Mouse (Mus musculus): ENCODE data around the gene Atxn7l3. TPM values are rescaled to one million over a fixed set of nuclear protein-coding genes. Genes with fewer than 3 reads are reported as not detected.

Atxn7l3 gene
- polyA plus RNA-seq, 1 experiment from 2014 or later: 7.5 TPM

DNA sequence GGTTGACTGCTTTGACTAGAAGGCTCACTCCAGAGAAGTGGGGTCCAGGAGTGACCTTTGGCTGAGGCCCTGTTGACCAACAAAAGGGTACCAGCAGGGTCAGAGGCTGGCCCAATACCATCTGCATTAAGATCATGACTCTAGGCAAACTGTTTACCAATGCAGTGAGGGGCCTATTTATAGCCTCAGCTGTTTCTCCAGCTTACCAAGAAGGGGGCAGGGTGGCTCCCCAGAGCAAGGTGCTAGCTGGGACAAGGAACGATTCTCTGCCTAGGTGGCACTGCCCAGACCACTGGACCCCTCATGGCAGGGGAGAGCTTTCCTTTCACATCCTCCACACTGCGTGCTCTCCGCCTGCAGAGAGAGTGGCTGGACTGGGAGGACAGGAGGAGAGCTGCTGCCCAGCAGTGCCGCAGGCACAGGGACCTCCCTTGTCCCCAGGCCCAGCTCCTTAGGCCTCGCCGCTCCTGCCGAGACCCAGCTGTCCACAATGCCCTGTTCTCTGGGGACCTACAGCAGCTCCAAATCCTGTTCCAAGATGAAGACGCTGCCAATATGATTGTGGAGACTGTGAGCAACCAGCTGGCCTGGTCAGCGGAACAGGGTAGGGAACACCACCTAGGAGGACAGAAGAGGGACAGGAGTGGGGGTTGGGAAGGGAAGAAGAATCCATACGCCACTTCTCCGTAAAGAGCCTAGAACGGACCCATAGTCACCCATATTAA is 27.7 kb downstream of the Atxn7l3 start, which contains the start of gene Asb16:
Gene Asb16, plus strand, starts transcription at position 224 of the 725 bp plus-strand sequence.
- H3K27me3 ChIP-seq (replicated peaks): no peaks in the 10 kb centered on the region; the same call in none of the 2 replicates
- H3K9ac ChIP-seq: no peak within 1 kb of the TSS
- H3K36me3 ChIP-seq: peaks cover 17% of the 10 kb centered on the region
- peaks cover 13% of the 10 kb centered on the region; the same call in 1 of the 2 replicates for H3K4me1 ChIP-seq
- no peak within 1 kb of the TSS for H3K4me3 ChIP-seq
- H3K9me3 ChIP-seq (replicated peaks): no peaks in the 10 kb centered on the region
- H3K4me2 ChIP-seq: no peak within 1 kb of the TSS
- WGBS (ENCODE audit: insufficient replicate concordance): 72% methylated on average over 12 of the region's 12 CpGs
- H3K27ac ChIP-seq: no peak within 1 kb of the TSS
- no peak for ATAC-seq

DNA sequence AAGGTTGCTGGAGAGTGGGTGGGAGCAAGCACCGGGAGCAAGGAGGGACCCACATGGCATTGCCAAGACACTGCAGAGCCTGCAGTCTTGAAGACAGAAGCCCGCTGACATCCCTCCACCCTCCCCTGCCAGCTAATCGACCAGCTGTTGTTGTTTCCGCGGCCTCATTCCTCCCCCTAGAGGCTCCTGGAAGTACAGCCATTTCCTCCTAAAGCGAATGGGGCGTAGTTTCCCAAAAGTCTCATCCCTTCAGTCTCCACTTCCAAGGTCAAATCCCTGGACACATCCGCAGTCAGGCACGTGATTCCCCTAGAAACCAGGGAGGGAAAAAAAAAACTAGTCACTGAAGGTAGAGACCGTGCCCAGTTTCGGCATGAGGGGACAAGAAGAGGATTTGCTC is 29.0 kb downstream of the Atxn7l3 start:
- H3K9me3 ChIP-seq (replicated peaks): no peaks in the 10 kb centered on the region
- H3K4me2 ChIP-seq: 0 out of 2 replicates have a peak overlapping the region, but pooled peaks have one; percentile 23
- no peak overlapping the region for H3K27ac ChIP-seq
- H3K4me1 ChIP-seq: peaks cover 13% of the 10 kb centered on the region; the same call in 1 of the 2 replicates
- WGBS (ENCODE audit: insufficient replicate concordance): 8% methylated on average over 11 of the region's 11 CpGs
- H3K4me3 ChIP-seq: no peak overlapping the region
- H3K27me3 ChIP-seq (replicated peaks): no peaks in the 10 kb centered on the region; the same call in 1 of the 2 replicates
- ATAC-seq: 0 out of 2 replicates have a peak, but pooled peaks have one; percentile 21
- peaks cover 28% of the 10 kb centered on the region for H3K36me3 ChIP-seq
- H3K9ac ChIP-seq: no peak overlapping the region

DNA sequence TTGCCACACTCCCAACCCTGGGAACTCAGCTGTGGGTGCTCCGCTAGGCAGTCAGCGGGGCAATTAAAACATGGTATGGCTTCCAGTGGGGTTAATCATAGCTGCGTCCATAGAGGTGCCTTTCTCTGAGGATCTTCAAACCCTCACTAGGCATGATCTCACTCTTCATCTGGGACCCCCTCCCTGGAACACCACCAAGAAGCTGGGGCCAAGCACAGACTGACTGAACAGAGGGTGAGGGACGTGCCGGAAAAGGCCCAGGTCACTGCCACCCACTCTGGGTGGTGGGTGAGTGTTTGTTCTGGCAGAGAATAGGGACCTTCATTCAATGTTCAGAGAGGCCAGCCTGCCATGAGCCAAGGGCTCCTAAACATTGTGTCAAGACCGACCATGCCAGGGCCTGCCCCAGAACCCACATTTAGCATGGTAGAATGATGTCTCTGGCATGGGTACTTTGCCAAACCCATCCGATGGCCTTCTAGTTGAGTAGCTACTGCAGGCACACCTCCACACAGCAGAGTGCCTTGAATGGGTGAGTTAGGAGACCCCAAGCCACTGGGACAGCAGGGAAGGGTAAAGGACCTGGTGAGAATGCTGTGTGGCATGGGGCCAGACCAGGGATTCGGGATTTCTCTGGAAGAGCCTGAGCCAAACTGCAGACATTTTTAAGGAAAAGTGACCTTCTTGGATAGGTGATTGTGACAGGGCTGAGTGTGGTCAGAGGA is 29.6 kb downstream of the Atxn7l3 start:
- 81% methylated on average over 8 of the region's 8 CpGs for WGBS (ENCODE audit: insufficient replicate concordance)
- ATAC-seq: no peak

DNA sequence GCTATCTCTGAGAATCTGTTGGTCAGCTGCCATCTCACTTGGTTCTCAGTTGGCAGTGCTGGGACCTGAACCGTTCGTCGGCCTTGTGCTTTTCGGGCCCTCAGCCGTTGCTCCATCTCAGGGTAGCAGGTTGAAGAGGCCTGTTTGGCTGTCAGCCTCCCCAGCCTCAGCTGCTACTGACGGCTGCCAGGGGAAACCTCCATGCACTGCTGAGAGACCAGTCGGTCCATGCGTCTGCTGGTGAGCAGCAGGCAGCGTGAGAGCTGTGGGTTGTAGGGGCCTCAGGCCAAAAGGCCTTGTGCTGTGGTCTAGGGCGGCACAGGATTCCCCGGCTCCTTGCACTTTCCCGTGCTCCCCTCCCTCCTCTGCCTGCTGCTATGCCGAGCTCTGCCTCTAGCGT is 30.6 kb downstream of the Atxn7l3 start:
- Histone ChIP-seq H3K4me1 (peaks cover 13% of the 10 kb centered on the region; the same call in 1 of the 2 replicates), H3K9ac (no peak overlapping the region), H3K4me2 (no peak overlapping the region), H3K4me3 (no peak overlapping the region), H3K27ac (no peak overlapping the region), H3K36me3 (peaks cover 44% of the 10 kb centered on the region), H3K27me3 (replicated peaks) (no peaks in the 10 kb centered on the region; the same call in 1 of the 2 replicates), H3K9me3 (replicated peaks) (no peaks in the 10 kb centered on the region)
- no peak for ATAC-seq
- 67% methylated on average over 14 of the region's 14 CpGs for WGBS (ENCODE audit: insufficient replicate concordance)

More for the DNA sequence above, 29.6 kb downstream of the Atxn7l3 start:
- Histone ChIP-seq H3K9ac (no peak overlapping the region), H3K9me3 (replicated peaks) (no peaks in the 10 kb centered on the region), H3K4me1 (peaks cover 13% of the 10 kb centered on the region; the same call in 1 of the 2 replicates), H3K27ac (no peak overlapping the region), H3K27me3 (replicated peaks) (no peaks in the 10 kb centered on the region; the same call in 1 of the 2 replicates), H3K4me3 (no peak overlapping the region), H3K36me3 (peaks cover 35% of the 10 kb centered on the region), H3K4me2 (0 out of 2 replicates have a peak overlapping the region, but pooled peaks have one; percentile 23)

DNA sequence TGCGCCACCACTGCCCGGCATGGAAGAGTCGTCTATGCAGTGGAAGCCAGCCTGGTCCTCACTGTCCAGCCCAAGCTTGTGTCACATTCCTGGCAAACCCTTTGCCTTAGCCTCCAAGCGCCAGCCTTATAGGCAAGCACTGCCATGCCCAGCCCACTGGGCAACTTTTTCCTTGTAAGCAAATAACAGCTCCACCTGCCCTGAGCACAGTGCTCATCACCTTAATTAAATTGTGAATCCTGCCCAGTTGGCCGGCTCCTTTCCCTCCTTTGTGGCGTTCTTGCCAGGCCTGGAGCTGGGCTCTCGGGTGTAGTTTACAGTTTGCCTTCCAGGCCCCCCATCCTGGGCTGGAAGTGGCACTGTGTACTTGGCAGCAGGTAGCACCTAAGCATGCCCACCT is 33.2 kb downstream of the Atxn7l3 start:
- peaks cover 16% of the 10 kb centered on the region for H3K4me1 ChIP-seq
- H3K9ac ChIP-seq: no peak overlapping the region
- no peak for ATAC-seq
- H3K27ac ChIP-seq: no peak overlapping the region
- H3K4me3 ChIP-seq: no peak overlapping the region
- WGBS (ENCODE audit: insufficient replicate concordance): 85% methylated on average over 7 of the region's 7 CpGs
- no peaks in the 10 kb centered on the region for H3K9me3 ChIP-seq (replicated peaks)
- peaks cover 68% of the 10 kb centered on the region for H3K36me3 ChIP-seq
- H3K4me2 ChIP-seq: no peak overlapping the region
- no peaks in the 10 kb centered on the region for H3K27me3 ChIP-seq (replicated peaks)

DNA sequence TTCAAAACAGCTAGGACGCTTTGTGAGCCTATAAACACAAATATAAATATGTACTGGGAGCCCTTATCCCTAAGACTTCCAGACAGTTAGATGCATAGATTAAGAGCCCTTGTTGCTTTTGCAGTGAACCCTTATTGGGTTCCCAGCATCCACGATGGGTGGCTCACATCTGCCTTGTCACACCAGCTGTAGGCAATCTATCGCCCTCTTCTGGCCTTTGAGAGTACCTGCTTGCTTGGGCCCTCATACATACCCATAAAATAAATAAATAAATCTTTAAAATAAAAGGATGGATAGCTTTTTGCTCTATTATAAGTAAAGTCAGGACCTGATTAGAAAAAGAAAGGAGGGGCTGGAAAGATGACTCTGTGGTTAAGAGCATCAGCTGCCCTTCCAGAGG is 37.9 kb downstream of the Atxn7l3 start:
- Histone ChIP-seq H3K4me1 (peaks cover 12% of the 10 kb centered on the region), H3K9ac (0 out of 2 replicates have a peak overlapping the region, but pooled peaks have one; percentile 8), H3K4me2 (no peak overlapping the region), H3K4me3 (no peak overlapping the region), H3K27ac (no peak overlapping the region), H3K36me3 (peaks cover 87% of the 10 kb centered on the region), H3K9me3 (replicated peaks) (no peaks in the 10 kb centered on the region), H3K27me3 (replicated peaks) (no peaks in the 10 kb centered on the region)
- no peak for ATAC-seq
- WGBS (ENCODE audit: insufficient replicate concordance): 82% methylated on average over 3 of the region's 3 CpGs

DNA sequence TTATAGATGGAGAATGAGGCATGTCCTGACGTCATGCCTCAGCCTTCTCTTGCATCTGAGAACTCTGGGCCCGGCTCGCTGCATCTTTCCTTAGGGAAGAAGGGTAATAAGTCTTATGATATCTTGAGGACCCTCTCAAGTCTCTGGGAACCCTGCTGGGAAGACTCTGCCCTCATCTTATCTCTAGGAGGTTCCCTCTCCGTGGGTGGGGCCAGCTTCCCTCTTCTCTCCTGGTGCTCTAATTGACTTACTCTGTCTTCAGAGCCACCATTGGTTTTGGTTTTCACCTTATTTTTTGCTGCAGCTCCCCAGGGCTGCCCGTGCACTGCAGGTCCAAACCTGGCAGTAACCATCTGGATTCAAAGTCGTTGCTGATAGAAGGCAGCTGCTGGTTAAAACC is 38.3 kb downstream of the Atxn7l3 start:
- Histone ChIP-seq H3K4me2 (no peak overlapping the region), H3K27ac (no peak overlapping the region; the same call in 1 of the 2 replicates), H3K36me3 (peaks cover 83% of the 10 kb centered on the region), H3K4me1 (peaks cover 12% of the 10 kb centered on the region), H3K27me3 (replicated peaks) (no peaks in the 10 kb centered on the region), H3K9ac (0 out of 2 replicates have a peak overlapping the region, but pooled peaks have one; percentile 8), H3K9me3 (replicated peaks) (no peaks in the 10 kb centered on the region), H3K4me3 (no peak overlapping the region)
- 69% methylated on average over 6 of the region's 6 CpGs for WGBS (ENCODE audit: insufficient replicate concordance)
- no peak for ATAC-seq

DNA sequence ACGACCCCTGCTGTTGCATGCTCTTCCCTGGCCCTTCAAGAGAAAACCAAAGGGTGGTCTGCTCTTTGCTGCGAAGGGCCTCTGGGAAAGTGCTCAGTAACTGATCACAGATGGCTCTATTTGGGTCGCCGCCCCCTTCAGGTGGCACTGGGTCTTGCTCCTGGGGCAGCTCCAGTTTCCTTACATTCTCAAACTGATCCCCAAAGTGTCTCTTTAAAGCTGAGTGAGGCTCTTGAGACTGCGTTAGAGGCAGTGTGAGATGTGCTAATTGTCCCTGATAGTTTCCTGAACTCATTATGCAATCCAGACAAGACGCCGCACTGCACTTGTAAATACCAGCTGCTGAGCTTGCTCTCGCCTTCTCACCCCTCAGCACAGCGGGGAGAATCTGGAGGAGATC is 38.9 kb downstream of the Atxn7l3 start:
- Histone ChIP-seq H3K4me3 (no peak overlapping the region), H3K27me3 (replicated peaks) (no peaks in the 10 kb centered on the region), H3K9me3 (replicated peaks) (no peaks in the 10 kb centered on the region), H3K4me2 (no peak overlapping the region), H3K9ac (no peak overlapping the region), H3K27ac (no peak overlapping the region), H3K4me1 (peaks cover 12% of the 10 kb centered on the region), H3K36me3 (peaks cover 81% of the 10 kb centered on the region)
- 63% methylated on average over 9 of the region's 9 CpGs for WGBS (ENCODE audit: insufficient replicate concordance)
- ATAC-seq: no peak

DNA sequence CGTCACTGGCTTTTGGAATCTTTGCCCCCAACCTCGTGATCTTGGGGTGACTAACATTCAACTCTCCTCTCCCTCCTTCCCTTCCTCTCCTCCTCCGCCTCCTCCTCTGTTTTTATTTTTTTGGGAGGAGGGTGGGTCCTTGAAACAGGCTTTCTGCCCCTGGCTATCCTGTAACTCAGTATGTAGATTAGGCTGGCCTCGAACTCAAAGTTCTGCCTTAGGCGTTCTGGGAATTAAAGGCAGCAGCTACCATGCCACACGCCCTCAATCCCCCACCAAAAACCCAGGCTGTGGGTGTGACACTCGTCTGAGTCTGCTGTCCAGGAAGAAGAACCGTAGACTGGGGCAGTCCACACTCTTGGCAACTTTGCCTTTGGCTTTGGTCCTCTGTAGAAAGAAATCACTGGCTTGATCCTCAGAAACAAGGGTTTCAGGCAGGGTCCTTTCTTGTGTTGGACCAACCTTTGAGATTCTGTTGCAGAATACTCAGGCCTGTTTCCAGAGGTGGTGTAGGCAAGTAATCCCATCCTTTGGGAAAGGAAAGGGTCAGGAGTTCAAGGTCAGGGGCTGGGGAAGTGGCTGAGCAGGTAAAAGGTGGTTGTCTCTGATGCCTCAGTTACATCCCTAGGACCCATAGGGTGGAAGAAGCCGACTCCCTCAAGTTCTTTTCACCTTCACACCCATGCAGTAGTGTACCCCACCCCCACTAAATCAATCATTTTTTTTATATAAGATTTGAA is 46.9 kb downstream of the Atxn7l3 start:
- ATAC-seq: peak; percentile 21; the same call in 1 of the 2 replicates
- WGBS (ENCODE audit: insufficient replicate concordance): 10% methylated on average over 9 of the region's 9 CpGs
- Histone ChIP-seq H3K27ac (peak overlapping the region; percentile 76), H3K27me3 (replicated peaks) (peaks cover 15% of the 10 kb centered on the region), H3K4me3 (peak overlapping the region; percentile 82), H3K4me2 (peak overlapping the region; percentile 92), H3K9ac (peak overlapping the region; percentile 85), H3K9me3 (replicated peaks) (no peaks in the 10 kb centered on the region), H3K4me1 (peaks cover 20% of the 10 kb centered on the region), H3K36me3 (peaks cover 29% of the 10 kb centered on the region)

DNA sequence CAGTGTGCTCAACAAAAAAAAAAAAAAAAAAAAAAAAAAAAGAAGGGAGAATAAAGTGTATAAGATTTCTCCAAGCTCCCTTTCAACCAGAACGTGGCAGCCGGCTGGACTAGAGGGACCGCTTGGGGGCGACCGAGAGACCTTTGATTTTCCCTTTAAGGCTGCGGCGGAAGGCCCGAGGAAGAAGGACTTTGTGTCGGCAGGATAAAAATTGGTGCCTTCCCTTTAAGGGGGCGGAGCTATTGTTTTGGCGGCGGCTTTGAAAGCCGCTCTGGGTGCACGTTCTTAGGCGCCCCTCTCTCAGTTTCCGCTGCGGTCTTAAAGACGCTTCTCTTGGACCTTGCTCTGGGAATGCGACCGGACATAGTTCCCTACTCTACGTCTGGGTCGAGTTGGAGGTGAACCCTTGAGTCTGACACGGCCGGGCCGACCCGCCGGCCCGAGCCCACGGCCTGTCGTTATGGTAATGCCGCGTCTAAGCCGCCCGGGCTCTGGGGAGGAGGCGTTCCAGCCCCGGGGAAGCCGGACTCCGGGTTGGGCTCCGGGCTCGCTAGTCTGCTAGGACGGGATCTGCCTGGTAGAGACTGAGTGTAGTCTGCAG is 47.7 kb downstream of the Atxn7l3 start, which contains the start of gene BC030867:
Gene BC030867, plus strand, starts transcription at position 253 of the 601 bp plus-strand sequence.
- WGBS (ENCODE audit: insufficient replicate concordance): 1% methylated on average over 41 of the region's 41 CpGs

DNA sequence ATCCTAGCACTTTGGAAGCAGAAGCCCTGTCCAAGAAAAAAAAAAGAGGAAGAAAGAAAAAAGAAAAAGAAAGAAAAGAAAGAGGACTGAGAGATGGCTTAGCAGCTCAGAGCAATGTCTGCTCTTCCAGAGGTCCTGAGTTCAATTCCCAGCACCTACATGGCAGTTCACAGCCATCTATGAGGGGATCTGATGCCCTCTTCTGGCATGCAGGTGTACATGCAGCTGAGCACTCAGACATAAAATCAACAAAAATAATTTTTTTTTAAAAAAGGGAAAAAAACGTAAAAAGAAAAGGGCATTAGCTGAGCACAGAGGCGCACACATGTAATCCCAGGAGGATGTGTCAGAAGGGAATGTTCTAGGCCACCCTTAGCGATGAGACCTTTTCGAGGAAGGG is 49.6 kb downstream of the Atxn7l3 start:
- H3K27me3 ChIP-seq (replicated peaks): peaks cover 20% of the 10 kb centered on the region
- H3K4me1 ChIP-seq: peaks cover 21% of the 10 kb centered on the region
- peaks cover 14% of the 10 kb centered on the region for H3K36me3 ChIP-seq
- H3K27ac ChIP-seq: no peak overlapping the region
- ATAC-seq: no peak
- H3K9me3 ChIP-seq (replicated peaks): no peaks in the 10 kb centered on the region
- no peak overlapping the region for H3K9ac ChIP-seq
- H3K4me2 ChIP-seq: no peak overlapping the region
- H3K4me3 ChIP-seq: no peak overlapping the region
- 73% methylated on average over 4 of the region's 4 CpGs for WGBS (ENCODE audit: insufficient replicate concordance)

More for the DNA sequence above, 47.7 kb downstream of the Atxn7l3 start, which contains the start of gene BC030867:
- Histone ChIP-seq H3K27me3 (replicated peaks) (peaks cover 20% of the 10 kb centered on the region), H3K4me3 (peak within 1 kb of the TSS; percentile 82), H3K9ac (peak within 1 kb of the TSS; percentile 85), H3K9me3 (replicated peaks) (no peaks in the 10 kb centered on the region), H3K4me1 (peaks cover 21% of the 10 kb centered on the region), H3K36me3 (peaks cover 23% of the 10 kb centered on the region), H3K27ac (peak within 1 kb of the TSS; percentile 76), H3K4me2 (peak within 1 kb of the TSS; percentile 92)
- peak; percentile 83 for ATAC-seq
